Mouse (Mus musculus) heart, postnatal 0 days (tissue): Measurements from ENCODE around the gene Ndrg4.

Experiments used
- CTCF ChIP-seq: IDR thresholded peaks from 2 replicates; pipeline ENCODE4 v1.5.1; 2016; ENCODE audit warnings: antibody characterized with exemption, control low read depth, low read depth
- EP300 ChIP-seq: IDR thresholded peaks from 2 replicates; pipeline ENCODE4 v1.6.1; 2016; ENCODE audit warnings: antibody characterized with exemption, low read depth

- no peak for TF ChIP-seq CTCF
- no peak for TF ChIP-seq EP300
These were observed 42.8 kb upstream of the Ndrg4 start for GRCm38 (mm10) chr8:95634063-95634340.
